Mouse (Mus musculus) erythroid progenitor cell, adult 5-6 weeks (primary cell): ENCODE data around the gene Mfsd6l. TPM values are rescaled to one million over a fixed set of nuclear protein-coding genes. Genes with fewer than 3 reads are reported as not detected.

Experiments
- ATAC-seq: replicated peaks from 2 replicates; pipeline ENCODE4 v1.8.0; 2016; ENCODE audit warnings: moderate number of reproducible peaks, mild to moderate bottlenecking, moderate TSS enrichment, inconsistent platforms; ENCODE audit not compliant: poor library complexity, low FRiP score, severe bottlenecking
- total RNA-seq, 2 experiments: library from RNA; stranded (forward) in 1 of 2; stranded (reverse) in 1 of 2; fragments of 150-400 nt in 1 of 2; fragments of 186-747, 209-891 nt in 1 of 2; gene quantifications; 2 replicates each; pipeline versions ENCODE4 v1.2.3 to v1.2.4; 2015 to 2017; ENCODE audit warnings: low replicate concordance in 2 of 2

The Mfsd6l gene
- not detected in 2 replicates for total RNA-seq (2015; ENCODE audit: low replicate concordance)
- total RNA-seq (2017; ENCODE audit: low replicate concordance) = not detected in 2 replicates

GRCm38 (mm10) chr11:68555918-68556584, at the start of gene Mfsd6l:
TSS of gene Mfsd6l (plus strand) at chr11:68556186.
- no peak for ATAC-seq

GRCm38 (mm10) chr11:68507246-68507645, 48.7 kb upstream of the Mfsd6l start:
- ATAC-seq = no peak

- ATAC-seq = no peak
Measured at GRCm38 (mm10) chr11:68508619-68509018, 47.4 kb upstream of the Mfsd6l start.

GRCm38 (mm10) chr11:68509194-68509593, 46.8 kb upstream of the Mfsd6l start:
- no peak for ATAC-seq

- ATAC-seq = no peak
Measured at GRCm38 (mm10) chr11:68513969-68514368, 42.0 kb upstream of the Mfsd6l start.

GRCm38 (mm10) chr11:68519362-68519761, 36.6 kb upstream of the Mfsd6l start:
- ATAC-seq = no peak

GRCm38 (mm10) chr11:68519815-68520214, 36.2 kb upstream of the Mfsd6l start:
- no peak for ATAC-seq

GRCm38 (mm10) chr11:68520439-68520838, 35.5 kb upstream of the Mfsd6l start:
- ATAC-seq = no peak

- no peak for ATAC-seq
Measured at GRCm38 (mm10) chr11:68521352-68521751, 34.6 kb upstream of the Mfsd6l start.

- no peak for ATAC-seq
Measured at GRCm38 (mm10) chr11:68526441-68526840, 29.5 kb upstream of the Mfsd6l start.

- ATAC-seq = no peak
Measured at GRCm38 (mm10) chr11:68531066-68531806, 24.8 kb upstream of the Mfsd6l start.

- no peak for ATAC-seq
Measured at GRCm38 (mm10) chr11:68531941-68532535, 23.9 kb upstream of the Mfsd6l start.

GRCm38 (mm10) chr11:68532773-68533172, 23.2 kb upstream of the Mfsd6l start:
- no peak for ATAC-seq

- ATAC-seq = no peak
Measured at GRCm38 (mm10) chr11:68533971-68534475, 22.0 kb upstream of the Mfsd6l start.

- no peak for ATAC-seq
Measured at GRCm38 (mm10) chr11:68536026-68536425, 20.0 kb upstream of the Mfsd6l start.

- no peak for ATAC-seq
Measured at GRCm38 (mm10) chr11:68536465-68536864, 19.5 kb upstream of the Mfsd6l start.

- no peak for ATAC-seq
Measured at GRCm38 (mm10) chr11:68539621-68540020, 16.4 kb upstream of the Mfsd6l start.

GRCm38 (mm10) chr11:68544554-68544953, 11.4 kb upstream of the Mfsd6l start:
- ATAC-seq = no peak

- ATAC-seq = no peak
Measured at GRCm38 (mm10) chr11:68545172-68545571, 10.8 kb upstream of the Mfsd6l start.

GRCm38 (mm10) chr11:68545682-68546222, 10.2 kb upstream of the Mfsd6l start:
- ATAC-seq = no peak
